Mouse (Mus musculus) thymus, adult 2 months (tissue): ENCODE measurements around the gene Brix1.

ENCODE experiments used
- CTCF ChIP-seq: fragments of 200-500 bp; IDR thresholded peaks from 2 replicates; pipeline ENCODE4 v1.5.1; 2012; ENCODE audit warnings: mild to moderate bottlenecking, control low read depth, low read length, moderate library complexity, borderline replicate concordance; ENCODE audit not compliant: control insufficient read depth, poor library complexity, insufficient read depth; ENCODE audit errors: extremely low read depth
- POLR2A ChIP-seq: fragments of 200-500 bp; IDR thresholded peaks from 2 replicates; pipeline ENCODE4 v1.6.1; 2012; ENCODE audit warnings: mild to moderate bottlenecking, low read length, control low read depth, moderate library complexity; ENCODE audit not compliant: control insufficient read depth, poor library complexity, insufficient read depth; ENCODE audit errors: extremely low read depth

DNA sequence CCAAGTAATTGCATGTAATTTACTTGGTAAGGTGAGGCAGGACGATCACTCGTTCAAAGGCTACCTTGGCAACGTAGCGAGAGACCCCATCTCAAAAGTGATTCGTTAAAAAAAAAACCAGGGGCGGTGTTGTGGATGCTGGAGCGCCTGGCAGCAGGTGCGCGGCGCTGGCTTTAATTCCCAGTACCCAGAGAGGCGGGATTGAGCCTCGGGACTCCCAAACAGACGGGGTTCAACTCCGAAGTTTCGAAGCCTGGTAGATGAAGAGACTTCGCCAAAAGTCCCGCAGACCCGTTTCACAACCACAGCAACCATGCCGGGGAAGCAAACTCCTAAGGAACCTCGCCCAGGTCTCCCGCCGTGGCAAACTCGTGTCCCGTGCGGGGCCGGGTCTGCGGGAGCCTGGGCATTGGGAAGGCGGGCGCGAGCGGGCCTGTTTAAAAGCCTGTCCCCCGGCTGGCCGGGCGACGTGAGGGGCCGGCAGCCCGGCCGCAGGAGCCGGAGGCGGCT, 16.1 kb downstream of the Brix1 start:
- no peak for TF ChIP-seq CTCF
- TF ChIP-seq POLR2A: no peak
